Mouse (Mus musculus) forebrain, embryonic 16.5 days (tissue): ENCODE measurements at regions not wholly inside any gene's neighbourhood (a gene's known extent, or its start where the extent isn't known, plus 50 kb on each side); places are given as distances from the start of the nearest gene placed in this dataset.

Experiments
- ATAC-seq: fragments of 200-750 bp; cut with Nextera tagmentation; 2 replicates; pipeline ENCODE4 v1.8.0; 2017; ENCODE audit warnings: mild to moderate bottlenecking, moderate library complexity
- H3K27ac ChIP-seq: fragments of 300-500 bp; sonication (generic); 2 replicates; pipeline ENCODE4 v1.5.1; 2014; ENCODE audit warnings: low read length, control low read depth
- H3K27me3 ChIP-seq: fragments of 300-500 bp; sonication (generic); replicated peaks from 2 replicates; pipeline ENCODE4 v1.6.1; 2014; ENCODE audit warnings: low read length; ENCODE audit not compliant: control insufficient read depth, insufficient read depth
- H3K36me3 ChIP-seq: fragments of 300-500 bp; sonication (generic); 2 replicates; pipeline ENCODE4 v1.6.1; 2014; ENCODE audit not compliant: control insufficient read depth, insufficient read depth
- H3K4me1 ChIP-seq: fragments of 300-500 bp; sonication (generic); replicated peaks from 2 replicates; pipeline ENCODE4 v1.6.1; 2014; ENCODE audit warnings: low read length; ENCODE audit not compliant: control insufficient read depth, insufficient read depth
- H3K4me2 ChIP-seq: fragments of 300-500 bp; sonication (generic); 2 replicates; pipeline ENCODE4 v1.6.1; 2014; ENCODE audit warnings: mild to moderate bottlenecking, low read length, control low read depth
- H3K4me3 ChIP-seq: fragments of 300-500 bp; sonication (generic); replicated peaks from 2 replicates; pipeline ENCODE4 v1.5.1; 2014; ENCODE audit warnings: mild to moderate bottlenecking, low read length, control low read depth
- H3K9ac ChIP-seq: fragments of 300-500 bp; sonication (generic); replicated peaks from 2 replicates; pipeline ENCODE4 v1.6.1; 2014; ENCODE audit warnings: low read depth, low read length, control low read depth
- H3K9me3 ChIP-seq: fragments of 300-500 bp; sonication (generic); 2 replicates; pipeline ENCODE4 v1.6.1; 2016; ENCODE audit warnings: low read length; ENCODE audit not compliant: control insufficient read depth
- WGBS: fragments of 180-500 bp; shearing (Covaris S2); extraction: QIAGEN DNeasy Blood & Tissue Kit; methylation state at CpG from one replicate; pipeline ENCODE4 v1.1.7; 2014; 5-methylcytosine and 5-hydroxymethylcytosine counted together

GRCm38 (mm10) chr15:67336294-67337039 lies 835.8 kb upstream of the Lrrc6 start:
- Histone ChIP-seq H3K36me3 (no peaks in the 10 kb centered on the region), H3K9ac (no peak overlapping the region), H3K27ac (no peak overlapping the region), H3K9me3 (no peaks in the 10 kb centered on the region), H3K4me1 (no peaks in the 10 kb centered on the region), H3K27me3 (no peaks in the 10 kb centered on the region), H3K4me2 (no peak overlapping the region), H3K4me3 (no peak overlapping the region)
- WGBS, result 55% methylated on average over 5 of the region's 5 CpGs
- ATAC-seq, result no peak

GRCm38 (mm10) chr15:67332521-67332920 lies 831.8 kb upstream of the Lrrc6 start:
- Histone ChIP-seq H3K27ac (no peak overlapping the region), H3K4me3 (no peak overlapping the region), H3K4me1 (no peaks in the 10 kb centered on the region), H3K9ac (no peak overlapping the region), H3K36me3 (no peaks in the 10 kb centered on the region), H3K27me3 (no peaks in the 10 kb centered on the region), H3K4me2 (no peak overlapping the region), H3K9me3 (no peaks in the 10 kb centered on the region)
- WGBS, result 58% methylated on average over 1 of the region's 1 CpGs
- no peak for ATAC-seq

- Histone ChIP-seq H3K9ac (no peak overlapping the region), H3K4me1 (no peaks in the 10 kb centered on the region), H3K36me3 (no peaks in the 10 kb centered on the region), H3K27ac (no peak overlapping the region), H3K4me2 (no peak overlapping the region), H3K27me3 (no peaks in the 10 kb centered on the region), H3K9me3 (no peaks in the 10 kb centered on the region), H3K4me3 (no peak overlapping the region)
- no peak for ATAC-seq
- WGBS, result 70% methylated on average over 2 of the region's 2 CpGs
Observed at GRCm38 (mm10) chr15:67320292-67320691, 819.6 kb upstream of the Lrrc6 start.

GRCm38 (mm10) chr15:67315202-67315601 lies 814.5 kb upstream of the Lrrc6 start:
- Histone ChIP-seq H3K4me2 (no peak overlapping the region), H3K27ac (no peak overlapping the region), H3K9ac (no peak overlapping the region), H3K9me3 (no peaks in the 10 kb centered on the region), H3K27me3 (no peaks in the 10 kb centered on the region), H3K36me3 (no peaks in the 10 kb centered on the region), H3K4me3 (no peak overlapping the region), H3K4me1 (no peaks in the 10 kb centered on the region)
- ATAC-seq, result no peak
- WGBS, result 100% methylated on average over 1 of the region's 1 CpGs

GRCm38 (mm10) chr15:67313648-67314047 lies 812.9 kb upstream of the Lrrc6 start:
- H3K27me3 ChIP-seq, result no peaks in the 10 kb centered on the region
- H3K4me1 ChIP-seq, result no peaks in the 10 kb centered on the region
- no peak overlapping the region for H3K9ac ChIP-seq
- H3K36me3 ChIP-seq, result no peaks in the 10 kb centered on the region
- no peak for ATAC-seq
- no peak overlapping the region for H3K4me3 ChIP-seq
- no peak overlapping the region for H3K27ac ChIP-seq
- no peaks in the 10 kb centered on the region for H3K9me3 ChIP-seq
- H3K4me2 ChIP-seq, result no peak overlapping the region

GRCm38 (mm10) chr15:67305681-67306080 lies 805.0 kb upstream of the Lrrc6 start:
- WGBS, result 88% methylated on average over 1 of the region's 1 CpGs
- H3K36me3 ChIP-seq, result no peaks in the 10 kb centered on the region
- ATAC-seq, result no peak
- H3K4me3 ChIP-seq, result no peak overlapping the region
- H3K9ac ChIP-seq, result no peak overlapping the region
- no peak overlapping the region for H3K4me2 ChIP-seq
- H3K4me1 ChIP-seq, result no peaks in the 10 kb centered on the region
- no peak overlapping the region for H3K27ac ChIP-seq
- H3K27me3 ChIP-seq, result no peaks in the 10 kb centered on the region
- H3K9me3 ChIP-seq, result no peaks in the 10 kb centered on the region

GRCm38 (mm10) chr15:67303804-67304203 lies 803.1 kb upstream of the Lrrc6 start:
- H3K9ac ChIP-seq, result no peak overlapping the region
- H3K4me3 ChIP-seq, result no peak overlapping the region
- no peaks in the 10 kb centered on the region for H3K9me3 ChIP-seq
- 92% methylated on average over 1 of the region's 1 CpGs for WGBS
- no peaks in the 10 kb centered on the region for H3K27me3 ChIP-seq
- H3K4me1 ChIP-seq, result no peaks in the 10 kb centered on the region
- no peaks in the 10 kb centered on the region for H3K36me3 ChIP-seq
- H3K27ac ChIP-seq, result no peak overlapping the region
- ATAC-seq, result no peak
- H3K4me2 ChIP-seq, result no peak overlapping the region

- Histone ChIP-seq H3K4me2 (no peak overlapping the region), H3K4me3 (no peak overlapping the region), H3K4me1 (no peaks in the 10 kb centered on the region), H3K9ac (no peak overlapping the region), H3K9me3 (no peaks in the 10 kb centered on the region), H3K27me3 (no peaks in the 10 kb centered on the region), H3K27ac (no peak overlapping the region), H3K36me3 (no peaks in the 10 kb centered on the region)
- WGBS, result 84% methylated on average over 6 of the region's 6 CpGs
- no peak for ATAC-seq
Observed at GRCm38 (mm10) chr15:67301871-67302363, 801.2 kb upstream of the Lrrc6 start.

- Histone ChIP-seq H3K4me2 (no peak overlapping the region), H3K9ac (no peak overlapping the region), H3K4me1 (no peaks in the 10 kb centered on the region), H3K9me3 (no peaks in the 10 kb centered on the region), H3K27ac (no peak overlapping the region), H3K27me3 (no peaks in the 10 kb centered on the region), H3K36me3 (no peaks in the 10 kb centered on the region), H3K4me3 (no peak overlapping the region)
- ATAC-seq, result no peak
- whole genome bisulfite sequencing, result 87% methylated on average over 4 of the region's 4 CpGs
Observed at GRCm38 (mm10) chr15:67301024-67301423, 800.3 kb upstream of the Lrrc6 start.

- H3K4me1 ChIP-seq, result no peaks in the 10 kb centered on the region
- H3K27me3 ChIP-seq, result no peaks in the 10 kb centered on the region
- H3K4me3 ChIP-seq, result no peak overlapping the region
- 86% methylated on average over 1 of the region's 1 CpGs for WGBS
- ATAC-seq, result no peak
- no peaks in the 10 kb centered on the region for H3K36me3 ChIP-seq
- H3K27ac ChIP-seq, result no peak overlapping the region
- H3K4me2 ChIP-seq, result no peak overlapping the region
- no peaks in the 10 kb centered on the region for H3K9me3 ChIP-seq
- H3K9ac ChIP-seq, result no peak overlapping the region
Observed at GRCm38 (mm10) chr15:67294797-67295196, 794.1 kb upstream of the Lrrc6 start.
